Mouse (Mus musculus): ENCODE measurements around the gene Abca8b. TPM values are rescaled to one million over a fixed set of nuclear protein-coding genes. Genes with fewer than 3 reads are reported as not detected.

The Abca8b gene
- polyA plus RNA-seq, 1 experiment, result 0.91 TPM

DNA sequence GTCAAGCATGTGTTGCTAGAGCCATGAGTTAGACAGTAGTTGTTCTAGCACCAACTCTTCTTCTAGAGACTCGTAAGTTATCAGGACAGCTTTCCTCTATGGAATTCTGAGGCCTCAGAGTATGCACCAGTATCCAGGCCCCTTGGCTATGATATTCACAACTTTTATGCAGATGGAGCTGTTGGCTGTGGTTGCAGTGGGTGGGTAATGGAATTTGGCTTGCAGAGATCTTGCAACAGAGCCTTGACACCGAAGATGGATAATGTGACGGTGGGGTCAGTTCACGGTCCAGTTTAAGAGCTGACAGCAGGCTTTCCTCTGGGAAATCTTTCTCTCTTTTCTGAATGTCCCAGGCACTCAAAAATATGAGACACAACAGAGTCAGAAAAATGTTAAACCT lies 110.8 kb downstream of the Abca8b start:
- no peak overlapping the region for H3K4me3 ChIP-seq (ENCODE audit: insufficient read depth, low read length)
- H3K27ac ChIP-seq (ENCODE audit: insufficient read depth, low read length), result peak overlapping the region; percentile 58
- H3K4me1 ChIP-seq (ENCODE audit: control insufficient read depth, insufficient read depth, low read length), result no peaks in the 10 kb centered on the region
- TF ChIP-seq POLR2A (IDR thresholded peaks at IDR 0.05; ENCODE audit: low read depth, low read length) (no peak), CTCF (IDR thresholded peaks at IDR 0.05; ENCODE audit: borderline replicate concordance, insufficient read depth, low read length) (no peak)

GRCm38 (mm10) chr11:109884126-109884525 lies 111.5 kb downstream of the Abca8b start:
- Histone ChIP-seq H3K4me3 (ENCODE audit: insufficient read depth, low read length) (no peak overlapping the region), H3K27ac (ENCODE audit: insufficient read depth, low read length) (peak overlapping the region; percentile 58), H3K4me1 (ENCODE audit: control insufficient read depth, insufficient read depth, low read length) (no peaks in the 10 kb centered on the region)
- TF ChIP-seq CTCF (IDR thresholded peaks at IDR 0.05; ENCODE audit: borderline replicate concordance, insufficient read depth, low read length) (no peak), POLR2A (IDR thresholded peaks at IDR 0.05; ENCODE audit: low read depth, low read length) (no peak)

Other genes with a start within 250 kb of the Abca8b start
- not detected in 2 replicates for gene 1700012B07Rik, start 167.8 kb downstream of the Abca8b start, polyA plus RNA-seq (2011; ENCODE audit: insufficient read length, low read depth, missing spikeins)
- gene Abca8a, start 100.1 kb upstream of the Abca8b start, polyA plus RNA-seq (2011; ENCODE audit: insufficient read length, low read depth, missing spikeins), result 1.0 TPM in 1 of 2 replicates, not detected in the other
- gene Abca9, start 172.4 kb upstream of the Abca8b start, polyA plus RNA-seq (2011; ENCODE audit: insufficient read length, low read depth, missing spikeins), result 0.65 and 2.7 TPM in 2 replicates